Mouse (Mus musculus) limb, embryonic 14.5 days (tissue): ENCODE measurements around the gene Gabpb2. TPM values are rescaled to one million over a fixed set of nuclear protein-coding genes. Genes with fewer than 3 reads are reported as not detected.
A peak's percentile ranks its signal among the peaks of the same experiment; 100 is the strongest.

Experiments used
- ATAC-seq: fragments of 200-750 bp; cut with Nextera tagmentation; 2 replicates; pipeline ENCODE4 v1.8.0; 2017; ENCODE audit warnings: low read depth, moderate number of reproducible peaks, moderate TSS enrichment; ENCODE audit not compliant: low FRiP score
- DNase-seq: peaks from one replicate; pipeline ENCODE4 v3.0.0-alpha.2; 2015; ENCODE audit warnings: low spot score
- H3K27ac ChIP-seq: fragments of 300-500 bp; sonication (generic); replicated peaks from 2 replicates; pipeline ENCODE4 v1.5.1; 2014; ENCODE audit warnings: low read depth, mild to moderate bottlenecking, low read length, moderate library complexity, mixed read lengths
- H3K27me3 ChIP-seq: fragments of 300-500 bp; sonication (generic); 2 replicates; pipeline ENCODE4 v1.6.1; 2014; ENCODE audit warnings: low read length, mixed read lengths; ENCODE audit not compliant: control insufficient read depth, insufficient read depth
- H3K36me3 ChIP-seq: fragments of 300-500 bp; sonication (generic); 2 replicates; pipeline ENCODE4 v1.6.1; 2014; ENCODE audit warnings: mild to moderate bottlenecking, low read length, moderate library complexity, mixed read lengths; ENCODE audit not compliant: control insufficient read depth, insufficient read depth
- H3K4me1 ChIP-seq: fragments of 300-500 bp; sonication (generic); 2 replicates; pipeline ENCODE4 v1.6.1; 2014; ENCODE audit warnings: antibody characterized with exemption, low read length, mixed read lengths; ENCODE audit not compliant: control insufficient read depth, insufficient read depth
- H3K4me2 ChIP-seq: fragments of 300-500 bp; sonication (generic); replicated peaks from 2 replicates; pipeline ENCODE4 v1.6.1; 2014; ENCODE audit warnings: low read depth, mild to moderate bottlenecking, low read length, moderate library complexity; ENCODE audit not compliant: severe bottlenecking
- H3K4me3 ChIP-seq: fragments of 300-500 bp; sonication (generic); replicated peaks from 2 replicates; pipeline ENCODE4 v1.5.1; 2014; ENCODE audit warnings: low read length
- H3K9ac ChIP-seq: fragments of 300-500 bp; sonication (generic); 2 replicates; pipeline ENCODE4 v1.6.1; 2014; ENCODE audit warnings: mild to moderate bottlenecking, low read depth, low read length, moderate library complexity; ENCODE audit not compliant: severe bottlenecking
- H3K9me3 ChIP-seq: fragments of 300-500 bp; sonication (generic); 2 replicates; pipeline ENCODE4 v1.6.1; 2016; ENCODE audit warnings: low read length; ENCODE audit not compliant: control insufficient read depth
- POLR2A ChIP-seq: fragments of 200-500 bp; IDR thresholded peaks from 2 replicates; pipeline ENCODE4 v1.8.0; 2012; ENCODE audit warnings: inconsistent platforms, mild to moderate bottlenecking, moderate library complexity, borderline replicate concordance; ENCODE audit not compliant: insufficient read depth, insufficient read length; ENCODE audit errors: extremely low read depth
- WGBS: fragments of 180-500 bp; shearing (Covaris S2); extraction: QIAGEN DNeasy Blood & Tissue Kit; methylation state at CpG from one replicate; pipeline ENCODE4 v1.1.7; 2014; 5-methylcytosine and 5-hydroxymethylcytosine counted together
- polyA plus RNA-seq, 2 experiments: library from polyadenylated mRNA; depleted of rRNA in 1 of 2; stranded (reverse) in 1 of 2; unstranded in 1 of 2; fragments of >200 nt; fragmentation: Nextera tagmentation in 1 of 2; extraction: Ambion mirVana in 1 of 2; gene quantifications; 2 replicates each; pipeline versions ENCODE4 v1.2.1 to v1.2.3; 2012 to 2014

The Gabpb2 gene
- polyA plus RNA-seq, 2 experiments: 9.7 to 26.2 TPM

GRCm38 (mm10) chr3:95200132-95200531 lies 17.6 kb downstream of the Gabpb2 start:
- H3K27me3 ChIP-seq: no peaks in the 10 kb centered on the region
- no peak overlapping the region for H3K4me3 ChIP-seq
- H3K36me3 ChIP-seq: peaks cover 92% of the 10 kb centered on the region
- no peak for DNase-seq
- no peak overlapping the region for H3K27ac ChIP-seq
- WGBS: 84% methylated on average over 7 of the region's 7 CpGs
- ATAC-seq: no peak
- no peak for TF ChIP-seq POLR2A
- no peak overlapping the region for H3K4me2 ChIP-seq
- no peak overlapping the region for H3K9ac ChIP-seq
- H3K4me1 ChIP-seq: no peaks in the 10 kb centered on the region
- no peaks in the 10 kb centered on the region for H3K9me3 ChIP-seq

DNA sequence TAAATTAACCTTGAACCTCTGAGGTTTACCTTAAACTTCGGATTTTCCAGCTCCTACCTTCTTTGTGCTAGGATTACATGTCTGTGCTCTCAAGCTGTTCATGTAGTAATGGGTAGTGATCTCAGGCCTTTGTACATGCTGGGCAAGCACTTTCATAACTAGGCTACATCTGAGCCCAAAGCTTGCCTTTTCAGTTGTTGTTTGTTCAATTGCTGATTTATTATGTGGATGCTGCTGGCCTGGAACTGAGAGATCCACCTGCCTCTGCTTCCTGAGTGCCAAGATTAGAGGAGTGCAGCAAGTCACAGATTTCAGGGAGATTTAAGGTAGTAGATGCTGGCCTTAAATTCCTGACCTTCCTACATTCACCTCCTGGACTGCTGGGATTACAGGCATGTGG lies 18.6 kb downstream of the Gabpb2 start:
- TF ChIP-seq POLR2A: no peak
- no peak overlapping the region for H3K4me3 ChIP-seq
- H3K9ac ChIP-seq: no peak overlapping the region

DNA sequence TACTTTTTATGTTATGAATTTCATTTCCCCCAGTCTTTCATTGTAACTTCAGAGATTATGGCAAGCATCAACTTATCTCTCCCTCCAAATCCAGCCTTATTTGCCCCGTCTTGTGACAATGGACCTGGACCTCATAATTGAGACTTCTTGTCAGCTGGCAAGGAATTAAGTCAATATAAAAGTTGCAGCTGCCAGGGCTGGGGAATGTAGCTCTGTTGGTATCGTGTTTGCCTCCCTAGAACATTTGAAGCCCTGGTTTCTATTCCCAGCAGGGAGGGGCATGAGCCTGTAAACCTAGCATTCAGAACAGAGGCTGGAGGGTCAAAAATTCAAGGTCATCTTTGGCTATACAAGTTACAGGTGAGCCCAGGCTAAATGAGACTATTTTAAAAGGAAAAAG lies 21.9 kb downstream of the Gabpb2 start:
- H3K4me3 ChIP-seq: no peak overlapping the region
- no peaks in the 10 kb centered on the region for H3K27me3 ChIP-seq
- H3K27ac ChIP-seq: no peak overlapping the region
- WGBS: 81% methylated on average over 2 of the region's 2 CpGs
- H3K9ac ChIP-seq: no peak overlapping the region
- no peaks in the 10 kb centered on the region for H3K9me3 ChIP-seq
- ATAC-seq (no peak), DNase-seq (no peak)
- H3K4me2 ChIP-seq: no peak overlapping the region
- TF ChIP-seq POLR2A: no peak
- H3K36me3 ChIP-seq: peaks cover 82% of the 10 kb centered on the region
- no peaks in the 10 kb centered on the region for H3K4me1 ChIP-seq

More for the DNA sequence above, 18.6 kb downstream of the Gabpb2 start:
- Histone ChIP-seq H3K4me1 (no peaks in the 10 kb centered on the region), H3K9me3 (no peaks in the 10 kb centered on the region), H3K27me3 (no peaks in the 10 kb centered on the region), H3K36me3 (peaks cover 93% of the 10 kb centered on the region), H3K27ac (no peak overlapping the region), H3K4me2 (no peak overlapping the region)
- 84% methylated on average over 1 of the region's 1 CpGs for WGBS
- DNase-seq (no peak), ATAC-seq (no peak)

DNA sequence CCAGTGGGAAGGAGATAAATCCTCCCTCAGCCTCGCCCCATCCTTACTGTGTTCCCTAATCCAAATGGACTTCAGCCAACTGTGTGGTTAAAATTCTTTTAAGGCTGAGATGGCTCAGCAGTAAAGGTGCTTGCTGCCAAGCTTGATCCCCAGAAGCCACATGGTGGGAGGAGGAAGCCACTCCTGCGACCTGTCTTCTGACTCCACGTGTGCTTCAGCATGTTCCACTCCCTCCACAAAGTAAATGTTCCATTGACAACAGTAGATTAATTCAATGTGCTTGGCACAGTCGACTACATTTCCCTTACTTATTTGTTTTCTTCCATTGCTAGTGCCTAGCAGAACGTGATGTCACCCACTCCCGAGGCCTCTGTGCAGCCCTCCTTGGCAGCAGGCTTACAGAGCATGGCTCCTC lies 23.0 kb downstream of the Gabpb2 start:
- Histone ChIP-seq H3K27ac (no peak overlapping the region; the same call in 1 of the 2 replicates), H3K36me3 (peaks cover 84% of the 10 kb centered on the region), H3K4me1 (no peaks in the 10 kb centered on the region), H3K27me3 (no peaks in the 10 kb centered on the region), H3K9me3 (no peaks in the 10 kb centered on the region), H3K9ac (no peak overlapping the region), H3K4me2 (no peak overlapping the region), H3K4me3 (no peak overlapping the region)
- peak; percentile 44 for DNase-seq
- ATAC-seq: no peak
- no peak for TF ChIP-seq POLR2A
- WGBS: 74% methylated on average over 6 of the region's 6 CpGs

GRCm38 (mm10) chr3:95186888-95187287 lies 30.8 kb downstream of the Gabpb2 start:
- Histone ChIP-seq H3K9me3 (no peaks in the 10 kb centered on the region), H3K4me2 (no peak overlapping the region), H3K4me1 (no peaks in the 10 kb centered on the region), H3K27me3 (no peaks in the 10 kb centered on the region), H3K36me3 (peaks cover 75% of the 10 kb centered on the region), H3K4me3 (no peak overlapping the region), H3K27ac (no peak overlapping the region), H3K9ac (no peak overlapping the region)
- 88% methylated on average over 6 of the region's 6 CpGs for WGBS
- no peak for ATAC-seq
- DNase-seq: no peak
- no peak for TF ChIP-seq POLR2A

DNA sequence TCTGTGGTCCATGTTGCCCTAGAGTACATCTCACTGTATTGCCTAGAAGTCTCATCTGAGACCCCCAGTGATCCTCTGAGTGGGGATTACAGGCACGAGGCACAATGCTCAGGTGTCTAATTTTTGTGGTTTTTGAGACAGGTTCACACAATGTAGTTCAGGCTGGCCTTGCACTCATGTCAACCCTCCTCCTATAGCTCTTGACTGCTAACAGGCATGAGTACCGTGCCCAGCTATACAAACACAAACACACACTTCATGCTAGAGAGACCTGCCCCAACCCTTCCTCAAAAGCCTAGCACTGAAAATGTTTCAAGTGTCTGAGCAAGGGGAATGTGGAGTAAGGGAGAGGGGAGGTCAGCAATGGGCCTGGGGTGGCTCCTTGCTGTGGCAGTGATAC lies 31.6 kb downstream of the Gabpb2 start:
- no peak for ATAC-seq
- WGBS: 95% methylated on average over 2 of the region's 2 CpGs
- no peak for TF ChIP-seq POLR2A

More for the DNA sequence above, 31.6 kb downstream of the Gabpb2 start:
- no peak overlapping the region for H3K4me3 ChIP-seq
- no peak overlapping the region for H3K27ac ChIP-seq
- peaks cover 73% of the 10 kb centered on the region for H3K36me3 ChIP-seq
- no peak overlapping the region for H3K9ac ChIP-seq
- H3K27me3 ChIP-seq: no peaks in the 10 kb centered on the region
- no peak for DNase-seq
- no peaks in the 10 kb centered on the region for H3K4me1 ChIP-seq
- H3K4me2 ChIP-seq: no peak overlapping the region
- H3K9me3 ChIP-seq: no peaks in the 10 kb centered on the region
